Mouse (Mus musculus): ENCODE measurements around the gene Cops8. TPM values are rescaled to one million over a fixed set of nuclear protein-coding genes. Genes with fewer than 3 reads are reported as not detected.

Cops8 gene
- 100 to 1,000 TPM in 1 of 2 experiments, 10 to 100 TPM in 1; 99.5 to 132 TPM for polyA plus RNA-seq (2017; shearing (Covaris generic))

DNA sequence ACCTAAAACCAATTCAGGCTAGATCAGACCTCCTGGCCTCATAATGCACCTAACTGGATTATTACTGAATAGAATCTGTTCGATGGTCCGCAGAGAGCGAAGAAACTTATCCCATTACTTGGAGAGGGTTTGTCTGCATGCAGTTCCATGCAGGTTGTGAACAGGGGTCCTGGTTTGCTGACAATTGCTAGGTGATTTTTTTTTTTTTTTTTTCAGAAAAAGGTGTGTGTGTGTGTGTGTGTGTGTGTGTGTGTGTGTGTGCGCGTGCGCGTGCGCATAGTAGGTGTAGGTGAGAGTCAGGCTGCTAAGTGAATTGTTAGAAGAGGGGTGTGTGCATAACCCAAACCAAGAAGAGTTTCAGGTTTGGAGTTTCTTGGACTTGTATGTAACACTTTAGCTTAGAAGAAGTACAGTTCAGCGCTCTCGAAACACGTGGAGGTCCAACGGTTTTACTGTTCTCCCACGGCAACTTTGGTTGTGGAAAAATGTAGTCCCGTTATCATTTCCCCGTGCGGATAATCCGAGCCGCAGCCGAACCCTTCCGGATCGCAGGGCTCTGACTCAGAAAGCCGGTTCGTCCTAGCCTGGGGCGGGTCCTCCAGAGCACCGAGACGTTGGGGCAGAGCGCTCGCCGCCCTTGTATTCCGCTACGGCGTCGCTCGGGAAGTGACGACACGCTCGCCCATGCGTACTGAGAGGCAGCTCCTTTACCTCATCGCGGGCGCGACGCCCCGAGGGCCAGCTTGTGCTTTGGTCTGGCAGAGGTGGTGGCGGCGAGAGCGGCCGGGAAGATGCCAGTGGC lies at the start of gene Cops8:
Gene Cops8, plus strand, starts transcription at position 223 of the 802 bp plus-strand sequence.
- peak; percentile 98 for ATAC-seq

DNA sequence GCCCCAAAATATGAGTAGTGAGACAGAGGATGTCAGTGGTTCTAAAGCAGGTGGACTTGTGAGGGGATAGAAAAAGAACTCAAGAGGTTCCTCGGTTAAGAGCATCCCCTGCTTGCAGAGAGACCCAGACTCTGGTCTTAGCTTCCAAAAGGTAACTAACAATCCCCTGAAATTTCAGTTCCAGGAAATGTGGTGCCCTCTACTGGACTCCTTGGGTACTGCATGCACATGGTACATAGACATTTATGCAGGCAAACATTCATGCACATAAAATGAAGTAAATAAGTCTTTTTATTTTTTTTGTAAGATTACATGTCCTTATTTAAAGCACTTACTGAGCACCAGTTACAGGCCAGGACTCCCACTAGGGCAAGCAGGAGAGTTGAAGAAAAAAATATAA lies 45.6 kb upstream of the Cops8 start:
- ATAC-seq: no peak

GRCm38 (mm10) chr1:90560942-90561726 lies 41.6 kb upstream of the Cops8 start:
- ATAC-seq: no peak

- no peak for ATAC-seq
These were observed 38.8 kb upstream of the Cops8 start for GRCm38 (mm10) chr1:90563945-90564344.

GRCm38 (mm10) chr1:90566664-90567440 lies 35.9 kb upstream of the Cops8 start:
- no peak for ATAC-seq

- no peak for ATAC-seq
These were observed 28.9 kb upstream of the Cops8 start for GRCm38 (mm10) chr1:90573831-90574230.

- ATAC-seq: no peak
These were observed 27.9 kb upstream of the Cops8 start for GRCm38 (mm10) chr1:90574845-90575244.

DNA sequence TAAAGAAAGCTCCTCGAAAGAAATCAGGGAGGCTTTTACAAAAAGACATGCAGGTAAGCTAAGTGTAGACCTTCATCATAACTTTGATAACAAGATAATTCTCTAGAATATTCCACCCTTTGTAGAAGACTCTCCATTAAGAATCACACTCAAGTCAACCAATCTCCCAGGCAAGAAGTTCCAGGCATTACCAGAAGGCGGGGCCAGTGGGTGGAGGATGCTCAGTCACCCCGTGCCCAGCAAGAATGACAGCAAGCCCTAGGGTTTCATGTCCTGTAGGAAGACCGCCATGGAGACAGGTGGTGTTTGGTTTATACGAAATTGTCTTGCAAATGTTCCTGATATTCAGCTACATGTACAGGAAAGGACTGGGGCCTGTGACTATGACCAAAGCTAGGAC lies 25.4 kb upstream of the Cops8 start:
- ATAC-seq: no peak

DNA sequence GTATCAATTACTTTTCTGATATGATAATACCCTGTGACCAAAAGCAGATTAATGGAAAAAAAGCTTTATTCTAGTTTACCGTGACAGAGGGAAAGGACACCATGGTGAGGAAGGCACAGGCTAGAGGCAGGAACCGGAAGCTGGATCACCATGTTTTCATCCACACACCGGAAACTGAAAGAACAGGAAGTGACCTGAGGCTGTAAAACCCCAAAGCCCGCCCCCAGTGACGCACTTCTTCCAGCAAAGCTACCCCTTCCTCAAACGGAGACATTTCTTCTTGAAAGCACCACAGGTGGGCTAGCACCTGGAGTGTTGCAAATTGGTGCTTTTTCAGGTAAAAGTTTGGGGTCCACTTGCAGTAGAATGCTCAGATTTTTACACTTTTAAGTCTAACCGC lies 20.1 kb upstream of the Cops8 start:
- no peak for ATAC-seq

GRCm38 (mm10) chr1:90588021-90588734 lies 14.6 kb upstream of the Cops8 start:
- ATAC-seq: no peak

DNA sequence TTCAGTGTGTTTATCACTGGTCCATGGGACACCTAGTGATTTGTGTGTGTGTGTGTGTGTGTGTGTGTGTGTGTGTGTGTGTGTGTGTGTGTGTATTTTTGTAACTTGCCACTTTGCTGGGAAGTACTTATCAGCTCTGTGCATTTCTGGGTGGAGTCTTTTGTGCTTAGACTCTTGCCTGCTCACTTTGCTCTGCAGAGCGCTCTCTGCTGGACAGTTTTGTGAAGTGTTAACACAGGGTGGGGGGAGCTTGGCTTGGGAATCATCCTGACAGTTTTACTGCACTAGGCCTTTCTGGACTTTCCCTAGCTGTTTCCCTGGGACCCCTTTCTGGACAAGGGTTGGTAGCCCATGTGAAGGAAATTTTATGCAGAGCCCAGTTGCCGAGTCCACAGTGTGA lies 12.0 kb upstream of the Cops8 start:
- no peak for ATAC-seq

GRCm38 (mm10) chr1:90592784-90593183 lies 10.0 kb upstream of the Cops8 start:
- peak; percentile 65 for ATAC-seq

GRCm38 (mm10) chr1:90599226-90599625 lies 3.6 kb upstream of the Cops8 start:
- no peak for ATAC-seq

DNA sequence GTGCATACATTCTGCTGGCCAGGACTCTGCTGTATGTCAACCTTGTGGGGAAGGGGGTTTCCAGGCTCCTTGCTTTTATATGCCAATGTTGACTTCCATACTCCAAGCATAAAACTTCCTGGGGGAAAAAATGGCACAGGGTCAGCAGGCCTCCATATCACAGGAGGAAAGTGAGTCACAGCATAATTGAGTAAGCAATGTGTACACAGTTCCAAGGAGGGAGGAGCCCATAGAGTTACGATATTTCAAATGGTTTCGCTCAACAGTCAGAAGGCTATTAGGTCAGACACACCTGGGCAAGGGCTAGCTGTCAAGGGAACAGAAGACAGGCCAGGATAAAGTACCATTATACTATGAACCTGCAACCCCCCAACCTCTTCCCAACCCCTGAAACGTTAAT lies 1.7 kb upstream of the Cops8 start:
- ATAC-seq: no peak

DNA sequence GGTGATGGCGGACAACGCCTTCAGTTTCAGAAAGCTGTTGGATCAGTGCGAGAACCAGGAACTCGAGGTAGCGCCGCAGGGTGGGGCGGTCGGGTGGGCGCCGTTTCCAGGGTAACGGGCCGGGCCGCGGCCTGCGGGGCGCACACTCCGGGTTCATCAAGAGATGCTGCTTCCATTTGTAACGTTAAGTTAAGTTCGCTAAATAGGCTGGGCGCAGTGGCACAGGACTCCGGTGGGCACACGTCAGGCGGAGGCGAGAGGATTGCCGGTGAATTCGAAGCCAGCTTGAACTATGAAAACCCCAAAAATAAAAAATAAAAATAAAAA lies 743 bp downstream of the Cops8 start:
- peak; percentile 8 for ATAC-seq

GRCm38 (mm10) chr1:90609363-90609762 lies 6.6 kb downstream of the Cops8 start:
- ATAC-seq: no peak

- ATAC-seq: no peak
These were observed 14.5 kb downstream of the Cops8 start for GRCm38 (mm10) chr1:90617258-90617657.

- ATAC-seq: no peak
These were observed 30.7 kb downstream of the Cops8 start for GRCm38 (mm10) chr1:90633415-90634030.

- ATAC-seq: no peak
These were observed 31.5 kb downstream of the Cops8 start for GRCm38 (mm10) chr1:90634205-90634745.

- ATAC-seq: no peak
These were observed 35.6 kb downstream of the Cops8 start for GRCm38 (mm10) chr1:90638335-90638734.

GRCm38 (mm10) chr1:90650781-90651437 lies 48.1 kb downstream of the Cops8 start:
- ATAC-seq: no peak

All from activated CD4-positive, CD25-positive, alpha-beta regulatory T cell, adult 4 months (primary cell).